Mouse (Mus musculus): ENCODE measurements around the gene Pgp. TPM values are rescaled to one million over a fixed set of nuclear protein-coding genes. Genes with fewer than 3 reads are reported as not detected.

The Pgp gene
- polyA plus RNA-seq, 1 experiment from 2014 or later: 40.9 TPM

DNA sequence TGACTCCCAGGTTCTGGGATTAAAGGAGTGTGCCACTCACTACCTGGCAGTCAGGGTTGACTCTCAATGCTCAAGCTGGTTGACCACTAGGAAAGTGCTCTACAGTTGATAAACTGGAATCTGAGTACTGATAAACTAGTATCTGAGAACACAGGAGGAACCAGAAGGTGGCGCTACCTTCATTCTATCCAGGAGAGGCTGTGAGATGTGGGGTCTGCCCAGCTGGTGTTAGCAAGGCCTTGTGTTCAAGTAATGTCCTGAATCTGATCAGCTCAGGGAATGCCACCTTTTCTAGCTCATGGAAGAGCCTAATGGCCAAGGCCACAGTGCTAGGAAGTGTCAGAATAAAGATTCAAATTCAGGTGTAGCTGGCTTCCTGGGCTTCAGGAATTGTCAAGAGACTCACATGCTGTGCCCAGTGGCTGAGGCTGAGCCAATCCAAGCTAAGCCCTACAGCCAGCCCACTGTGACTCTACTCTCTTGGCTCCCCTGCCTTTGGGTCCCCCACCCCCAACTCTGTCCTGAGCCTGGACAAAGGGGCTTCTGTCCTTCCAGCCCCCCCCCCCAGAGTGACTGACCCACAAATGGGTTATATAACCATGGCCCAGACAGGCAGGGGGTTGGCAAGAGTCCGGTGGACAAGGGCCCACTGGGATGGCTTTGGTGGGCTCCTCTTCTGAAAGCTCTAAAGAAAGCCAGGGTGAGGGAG, 24.6 kb downstream of the Pgp start:
- DNase-seq (peak; percentile 63), ATAC-seq (no peak)
- H3K4me3 ChIP-seq (ENCODE audit: low read depth, low read length): no peak overlapping the region
- H3K4me2 ChIP-seq (ENCODE audit: low read depth, low read length): no peak overlapping the region
- H3K27ac ChIP-seq (ENCODE audit: low read depth): no peak overlapping the region
- no peaks in the 10 kb centered on the region for H3K9me3 ChIP-seq (ENCODE audit: low read length)
- 43% methylated on average over 2 of the region's 2 CpGs for WGBS (ENCODE audit: insufficient replicate concordance)
- no peaks in the 10 kb centered on the region for H3K36me3 ChIP-seq (replicated peaks; ENCODE audit: insufficient read depth, low read length)
- H3K9ac ChIP-seq (replicated peaks): no peak overlapping the region
- TF ChIP-seq CTCF (IDR thresholded peaks at IDR 0.05; ENCODE audit: low read depth) (peak; percentile 77), EP300 (IDR thresholded peaks at IDR 0.05; ENCODE audit: low read depth) (no peak)
- H3K27me3 ChIP-seq (ENCODE audit: insufficient read depth, low read length): peaks cover 10% of the 10 kb centered on the region
- no peaks in the 10 kb centered on the region for H3K4me1 ChIP-seq (ENCODE audit: insufficient read depth)

DNA sequence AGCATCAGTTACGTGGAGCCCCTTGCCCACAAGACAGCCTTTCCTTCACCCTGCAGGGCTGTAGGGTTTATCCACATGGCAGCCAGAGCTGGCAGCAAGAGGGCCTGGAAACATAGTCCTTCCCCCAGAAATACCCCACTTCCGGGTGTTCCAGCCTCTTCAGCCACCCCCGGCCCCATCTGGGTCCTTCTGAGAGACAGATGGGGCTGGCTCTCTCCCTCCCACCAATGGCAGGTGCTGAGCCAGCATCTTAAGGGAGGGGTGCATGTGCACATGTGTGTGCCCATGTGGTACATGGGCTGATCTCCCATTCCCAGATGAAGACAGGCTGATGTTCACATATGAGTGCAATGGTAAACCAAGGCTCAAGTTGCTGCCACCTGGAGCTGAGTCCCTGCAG, 25.3 kb downstream of the Pgp start:
- no peak overlapping the region for H3K9ac ChIP-seq (replicated peaks)
- ATAC-seq: no peak
- 68% methylated on average over 3 of the region's 3 CpGs for WGBS (ENCODE audit: insufficient replicate concordance)
- H3K36me3 ChIP-seq (replicated peaks; ENCODE audit: insufficient read depth, low read length): no peaks in the 10 kb centered on the region
- no peak overlapping the region for H3K27ac ChIP-seq (ENCODE audit: low read depth)
- H3K4me2 ChIP-seq (ENCODE audit: low read depth, low read length): no peak overlapping the region
- no peak for DNase-seq
- no peaks in the 10 kb centered on the region for H3K9me3 ChIP-seq (ENCODE audit: low read length)
- no peak for TF ChIP-seq EP300 (IDR thresholded peaks at IDR 0.05; ENCODE audit: low read depth)
- TF ChIP-seq CTCF (IDR thresholded peaks at IDR 0.05; ENCODE audit: low read depth): no peak
- H3K4me1 ChIP-seq (ENCODE audit: insufficient read depth): no peaks in the 10 kb centered on the region
- no peak overlapping the region for H3K4me3 ChIP-seq (ENCODE audit: low read depth, low read length)
- H3K27me3 ChIP-seq (ENCODE audit: insufficient read depth, low read length): peaks cover 4% of the 10 kb centered on the region; the same call in 1 of the 2 replicates

GRCm38 (mm10) chr17:24496026-24496425, 25.8 kb downstream of the Pgp start:
- no peak for TF ChIP-seq EP300 (IDR thresholded peaks at IDR 0.05; ENCODE audit: low read depth)
- TF ChIP-seq CTCF (IDR thresholded peaks at IDR 0.05; ENCODE audit: low read depth): no peak
- Histone ChIP-seq H3K9ac (replicated peaks) (no peak overlapping the region), H3K36me3 (replicated peaks; ENCODE audit: insufficient read depth, low read length) (no peaks in the 10 kb centered on the region), H3K4me3 (ENCODE audit: low read depth, low read length) (no peak overlapping the region), H3K4me1 (ENCODE audit: insufficient read depth) (no peaks in the 10 kb centered on the region), H3K27ac (ENCODE audit: low read depth) (no peak overlapping the region), H3K4me2 (ENCODE audit: low read depth, low read length) (no peak overlapping the region), H3K27me3 (ENCODE audit: insufficient read depth, low read length) (no peaks in the 10 kb centered on the region), H3K9me3 (ENCODE audit: low read length) (no peaks in the 10 kb centered on the region)
- WGBS (ENCODE audit: insufficient replicate concordance): 58% methylated on average over 1 of the region's 1 CpGs
- ATAC-seq (no peak), DNase-seq (no peak)

- Histone ChIP-seq H3K9me3 (ENCODE audit: low read length) (no peaks in the 10 kb centered on the region), H3K9ac (replicated peaks) (no peak overlapping the region), H3K27ac (ENCODE audit: low read depth) (no peak overlapping the region), H3K36me3 (replicated peaks; ENCODE audit: insufficient read depth, low read length) (no peaks in the 10 kb centered on the region), H3K4me3 (ENCODE audit: low read depth, low read length) (no peak overlapping the region), H3K4me2 (ENCODE audit: low read depth, low read length) (no peak overlapping the region), H3K4me1 (ENCODE audit: insufficient read depth) (0 out of 2 replicates have a peak, but pooled peaks cover 1% of the 10 kb centered on the region), H3K27me3 (ENCODE audit: insufficient read depth, low read length) (no peaks in the 10 kb centered on the region)
- DNase-seq (no peak), ATAC-seq (no peak)
- TF ChIP-seq EP300 (IDR thresholded peaks at IDR 0.05; ENCODE audit: low read depth) (no peak), CTCF (IDR thresholded peaks at IDR 0.05; ENCODE audit: low read depth) (peak; percentile 40)
- 38% methylated on average over 11 of the region's 11 CpGs for WGBS (ENCODE audit: insufficient replicate concordance)
Observed at GRCm38 (mm10) chr17:24502208-24502607, 32.0 kb downstream of the Pgp start.

DNA sequence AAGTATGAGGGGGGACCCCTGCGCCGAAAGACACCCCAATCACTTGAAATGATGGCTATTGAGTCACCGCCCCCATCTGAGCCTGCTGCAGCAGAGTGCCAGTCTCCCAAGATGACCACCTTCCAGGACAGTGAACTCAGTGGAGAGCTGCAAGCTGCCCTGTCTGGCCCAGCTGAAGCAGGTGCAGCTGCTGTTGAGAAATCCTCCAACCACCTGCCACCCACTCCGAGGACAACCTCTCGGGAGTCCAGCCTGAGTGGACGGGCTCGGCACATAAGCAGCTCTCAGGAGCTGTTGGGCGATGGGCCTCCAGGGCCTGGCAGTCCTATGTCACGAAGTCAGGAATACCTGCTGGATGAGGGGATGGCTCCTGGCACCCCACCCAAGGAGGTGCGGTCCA, 33.9 kb downstream of the Pgp start:
- Histone ChIP-seq H3K4me3 (ENCODE audit: low read depth, low read length) (no peak overlapping the region), H3K4me1 (ENCODE audit: insufficient read depth) (0 out of 2 replicates have a peak, but pooled peaks cover 3% of the 10 kb centered on the region), H3K27me3 (ENCODE audit: insufficient read depth, low read length) (no peaks in the 10 kb centered on the region), H3K27ac (ENCODE audit: low read depth) (no peak overlapping the region), H3K9ac (replicated peaks) (no peak overlapping the region), H3K36me3 (replicated peaks; ENCODE audit: insufficient read depth, low read length) (peaks cover 9% of the 10 kb centered on the region), H3K9me3 (ENCODE audit: low read length) (no peaks in the 10 kb centered on the region), H3K4me2 (ENCODE audit: low read depth, low read length) (no peak overlapping the region)
- DNase-seq (no peak), ATAC-seq (no peak)
- WGBS (ENCODE audit: insufficient replicate concordance): 89% methylated on average over 10 of the region's 10 CpGs
- no peak for TF ChIP-seq EP300 (IDR thresholded peaks at IDR 0.05; ENCODE audit: low read depth)
- no peak for TF ChIP-seq CTCF (IDR thresholded peaks at IDR 0.05; ENCODE audit: low read depth)

DNA sequence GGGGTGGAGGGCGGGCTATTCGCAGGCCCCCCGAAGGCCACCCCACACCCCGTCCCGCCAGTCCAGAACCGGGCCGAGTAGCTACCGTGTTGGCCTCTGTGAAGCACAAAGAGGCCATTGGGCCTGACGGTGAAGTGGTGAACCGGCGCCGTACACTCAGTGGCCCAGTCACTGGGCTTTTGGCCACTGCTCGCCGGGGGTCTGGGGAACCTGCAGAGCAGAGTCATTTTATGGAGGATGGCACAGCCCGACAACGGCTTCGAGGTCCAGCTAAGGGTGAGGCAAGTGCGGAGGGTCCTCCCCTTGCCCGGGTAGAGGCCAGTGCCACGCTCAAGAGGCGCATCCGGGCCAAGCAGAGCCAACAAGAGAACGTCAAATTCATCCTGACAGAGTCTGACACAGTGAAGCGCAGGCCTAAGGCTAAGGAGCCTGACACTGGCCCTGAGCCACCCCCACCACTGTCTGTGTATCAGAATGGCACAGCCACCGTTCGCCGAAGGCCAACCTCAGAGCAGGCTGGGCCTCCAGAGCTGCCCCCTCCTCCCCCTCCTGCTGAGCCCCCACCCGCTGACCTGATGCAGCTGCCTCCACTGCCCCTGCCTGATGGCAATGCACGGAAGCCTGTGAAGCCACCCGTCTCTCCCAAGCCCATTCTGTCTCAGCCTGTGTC, 35.2 kb downstream of the Pgp start:
- Histone ChIP-seq H3K9ac (replicated peaks) (no peak overlapping the region), H3K4me3 (ENCODE audit: low read depth, low read length) (no peak overlapping the region), H3K4me2 (ENCODE audit: low read depth, low read length) (no peak overlapping the region), H3K36me3 (replicated peaks; ENCODE audit: insufficient read depth, low read length) (peaks cover 22% of the 10 kb centered on the region), H3K4me1 (ENCODE audit: insufficient read depth) (0 out of 2 replicates have a peak, but pooled peaks cover 3% of the 10 kb centered on the region), H3K27ac (ENCODE audit: low read depth) (no peak overlapping the region), H3K9me3 (ENCODE audit: low read length) (no peaks in the 10 kb centered on the region), H3K27me3 (ENCODE audit: insufficient read depth, low read length) (no peaks in the 10 kb centered on the region)
- no peak for DNase-seq
- TF ChIP-seq CTCF (IDR thresholded peaks at IDR 0.05; ENCODE audit: low read depth) (no peak), EP300 (IDR thresholded peaks at IDR 0.05; ENCODE audit: low read depth) (no peak)
- no peak for ATAC-seq
- WGBS (ENCODE audit: insufficient replicate concordance): 89% methylated on average over 30 of the region's 30 CpGs

Measured in liver, postnatal 0 days (tissue).